Mouse (Mus musculus): ENCODE measurements at regions not wholly inside any gene's neighbourhood (a gene's known extent, or its start where the extent isn't known, plus 50 kb on each side); places are given as distances from the start of the nearest gene placed in this dataset.

GRCm38 (mm10) chr13:43975281-43975680 lies 190.7 kb downstream of the Cd83 start:
- no peak for DNase-seq

- DNase-seq = no peak
These were observed 191.2 kb downstream of the Cd83 start for GRCm38 (mm10) chr13:43975801-43976200.

- no peak for DNase-seq
These were observed 192.1 kb downstream of the Cd83 start for GRCm38 (mm10) chr13:43976676-43977075.

GRCm38 (mm10) chr13:43987338-43987737 lies 202.8 kb downstream of the Cd83 start:
- DNase-seq = no peak

GRCm38 (mm10) chr13:43988421-43988820 lies 203.8 kb downstream of the Cd83 start:
- no peak for DNase-seq

- DNase-seq = no peak
These were observed 205.9 kb downstream of the Cd83 start for GRCm38 (mm10) chr13:43990281-43991101.

- peak; percentile 89 to 90 for DNase-seq
These were observed 207.2 kb downstream of the Cd83 start for GRCm38 (mm10) chr13:43991774-43992173.

- DNase-seq = peak; percentile 42 to 67
These were observed 208.4 kb downstream of the Cd83 start for GRCm38 (mm10) chr13:43992968-43993367.

GRCm38 (mm10) chr13:43994361-43994760 lies 209.8 kb downstream of the Cd83 start:
- DNase-seq = no peak

- DNase-seq = peak; percentile 69 to 76
These were observed 211.0 kb downstream of the Cd83 start for GRCm38 (mm10) chr13:43995623-43996022.

- DNase-seq = no peak
These were observed 217.4 kb downstream of the Cd83 start for GRCm38 (mm10) chr13:44001861-44002545.

GRCm38 (mm10) chr13:44012868-44013267 lies 228.3 kb downstream of the Cd83 start:
- DNase-seq = no peak

GRCm38 (mm10) chr13:44018489-44019303 lies 234.1 kb downstream of the Cd83 start:
- no peak for DNase-seq

- no peak for DNase-seq
These were observed 234.7 kb downstream of the Cd83 start for GRCm38 (mm10) chr13:44019304-44019583.

- DNase-seq = no peak
These were observed 236.3 kb downstream of the Cd83 start for GRCm38 (mm10) chr13:44020851-44021250.

- no peak for DNase-seq
These were observed 237.5 kb downstream of the Cd83 start for GRCm38 (mm10) chr13:44022106-44022505.

- peak; percentile 20 to 52 for DNase-seq
These were observed 240.0 kb downstream of the Cd83 start for GRCm38 (mm10) chr13:44024612-44025011.

- peak in 1 of 2 experiments; percentile 33 for DNase-seq
These were observed 242.0 kb downstream of the Cd83 start for GRCm38 (mm10) chr13:44026321-44027255.

GRCm38 (mm10) chr13:44028081-44028480 lies 243.5 kb downstream of the Cd83 start:
- DNase-seq = no peak

GRCm38 (mm10) chr13:44030590-44030989 lies 246.0 kb downstream of the Cd83 start:
- peak in 1 of 2 experiments; percentile 43 for DNase-seq

- DNase-seq = no peak
These were observed 253.3 kb downstream of the Cd83 start for GRCm38 (mm10) chr13:44037774-44038294.

- DNase-seq = no peak
These were observed 253.7 kb downstream of the Cd83 start for GRCm38 (mm10) chr13:44038322-44038721.
